8 mouse cellular contexts compared by ENCODE assay signal in genomic region chr4:120032984-120033355, GRCm38 (mm10). TPM values are rescaled to one million over a fixed set of nuclear protein-coding genes. Genes with fewer than 3 reads are reported as not detected.
A peak's percentile ranks its signal among the peaks of the same experiment; 100 is the strongest.
DNase-seq lines count a peak whose midpoint lies in the region; ATAC-seq and TF ChIP-seq lines count a peak whose summit lies in the region.

No protein-coding gene starts in this region.

- H3K9ac ChIP-seq in lung, embryonic 14.5 days, result peak overlapping the region; percentile 62
- H3K9ac ChIP-seq in embryonic facial prominence, embryonic 15.5 days, result peak overlapping the region; percentile 42
- H3K9ac ChIP-seq in intestine, embryonic 16.5 days (ENCODE audit: low read depth, low read length), result peak overlapping the region; percentile 64
- H3K9ac ChIP-seq in midbrain, embryonic 15.5 days, result peak overlapping the region; percentile 59

- no peak for TF ChIP-seq CTCF in lung, embryonic 14.5 days (IDR thresholded peaks at IDR 0.05; ENCODE audit: low read depth)

- no peaks in the 10 kb centered on the region for H3K4me1 ChIP-seq in lung, embryonic 14.5 days (ENCODE audit: insufficient read depth)
- peaks cover 21% of the 10 kb centered on the region for H3K4me1 ChIP-seq in embryonic facial prominence, embryonic 15.5 days
- H3K4me1 ChIP-seq in intestine, embryonic 16.5 days (ENCODE audit: control insufficient read depth, insufficient read depth, low read length), result no peaks in the 10 kb centered on the region
- H3K4me1 ChIP-seq in midbrain, embryonic 15.5 days, result peaks cover 12% of the 10 kb centered on the region

- peak; percentile 43 for DNase-seq in cerebellum, adult 11-12 months
- DNase-seq in cerebellum, adult 18-20 months, result no peak
- no peak for DNase-seq in lung, embryonic 14.5 days
- no peak for DNase-seq in lung, postnatal 36 days
- no peak for DNase-seq in urinary bladder, postnatal 36 days (ENCODE audit: low spot score in 2 of 2)

- ATAC-seq in lung, embryonic 14.5 days (ENCODE audit: insufficient read depth), result peak; percentile 26
- no peak for ATAC-seq in embryonic facial prominence, embryonic 15.5 days (ENCODE audit: insufficient number of reproducible peaks, low FRiP score, low TSS enrichment, low read depth)
- peak; percentile 50 for ATAC-seq in intestine, embryonic 16.5 days
- ATAC-seq in midbrain, embryonic 15.5 days (replicated peaks), result peak; percentile 70

- H3K27ac ChIP-seq in lung, embryonic 14.5 days (ENCODE audit: low read depth), result no peak overlapping the region
- no peak overlapping the region for H3K27ac ChIP-seq in embryonic facial prominence, embryonic 15.5 days (replicated peaks)
- no peak overlapping the region for H3K27ac ChIP-seq in intestine, embryonic 16.5 days (ENCODE audit: low read length)
- H3K27ac ChIP-seq in midbrain, embryonic 15.5 days, result peak overlapping the region; percentile 24

- 1% methylated on average over 38 of the region's 38 CpGs for WGBS in lung, embryonic 14.5 days
- WGBS in embryonic facial prominence, embryonic 15.5 days, result under 1% methylated on average over 38 of the region's 38 CpGs
- under 1% methylated on average over 38 of the region's 38 CpGs for WGBS in intestine, embryonic 16.5 days
- WGBS in midbrain, embryonic 15.5 days, result under 1% methylated on average over 38 of the region's 38 CpGs

- no peaks in the 10 kb centered on the region for H3K9me3 ChIP-seq in lung, embryonic 14.5 days (ENCODE audit: low read depth, low read length)
- H3K9me3 ChIP-seq in embryonic facial prominence, embryonic 15.5 days (replicated peaks), result no peaks in the 10 kb centered on the region
- no peaks in the 10 kb centered on the region for H3K9me3 ChIP-seq in intestine, embryonic 16.5 days (ENCODE audit: control insufficient read depth, low read length)
- no peaks in the 10 kb centered on the region for H3K9me3 ChIP-seq in midbrain, embryonic 15.5 days

- no peaks in the 10 kb centered on the region for H3K36me3 ChIP-seq in lung, embryonic 14.5 days (ENCODE audit: insufficient read depth)
- no peaks in the 10 kb centered on the region for H3K36me3 ChIP-seq in embryonic facial prominence, embryonic 15.5 days
- no peaks in the 10 kb centered on the region for H3K36me3 ChIP-seq in intestine, embryonic 16.5 days (ENCODE audit: control insufficient read depth, insufficient read depth, low read length)
- no peaks in the 10 kb centered on the region for H3K36me3 ChIP-seq in midbrain, embryonic 15.5 days (replicated peaks)

- peak overlapping the region; percentile 99 for H3K4me2 ChIP-seq in lung, embryonic 14.5 days
- peak overlapping the region; percentile 96 for H3K4me2 ChIP-seq in embryonic facial prominence, embryonic 15.5 days (replicated peaks)
- peak overlapping the region; percentile 91 for H3K4me2 ChIP-seq in intestine, embryonic 16.5 days (ENCODE audit: low read depth, low read length)
- peak overlapping the region; percentile 80 for H3K4me2 ChIP-seq in midbrain, embryonic 15.5 days

- peak overlapping the region; percentile 60 for H3K4me3 ChIP-seq in lung, embryonic 14.5 days (ENCODE audit: low read depth, low read length)
- peak overlapping the region; percentile 61 for H3K4me3 ChIP-seq in embryonic facial prominence, embryonic 15.5 days (replicated peaks)
- peak overlapping the region; percentile 60 for H3K4me3 ChIP-seq in intestine, embryonic 16.5 days (ENCODE audit: low read length)
- H3K4me3 ChIP-seq in midbrain, embryonic 15.5 days, result peak overlapping the region; percentile 64

- H3K27me3 ChIP-seq in lung, embryonic 14.5 days (ENCODE audit: insufficient read depth, low read length), result peaks cover 21% of the 10 kb centered on the region
- peaks cover 57% of the 10 kb centered on the region for H3K27me3 ChIP-seq in embryonic facial prominence, embryonic 15.5 days
- H3K27me3 ChIP-seq in intestine, embryonic 16.5 days (replicated peaks; ENCODE audit: control insufficient read depth, insufficient read depth, low read length), result peaks cover 40% of the 10 kb centered on the region
- H3K27me3 ChIP-seq in midbrain, embryonic 15.5 days (replicated peaks), result peaks cover 30% of the 10 kb centered on the region

RNA-seq across cellular contexts. Expression of gene AL607142.1, which starts 31.8 kb away (rescaled TPM):
- polyA plus RNA-seq in lung, embryonic 14.5 days (2014; fragmentation: Nextera tagmentation; extraction: Ambion mirVana), result not detected in 2 replicates
- polyA plus RNA-seq in embryonic facial prominence, embryonic 15.5 days (2015; fragmentation: Nextera tagmentation; extraction: Ambion mirVana), result not detected in 2 replicates
- not detected in 2 replicates for polyA plus RNA-seq in intestine, embryonic 16.5 days (2015; fragmentation: Nextera tagmentation; extraction: Ambion mirVana)
- not detected in 2 replicates for polyA plus RNA-seq in midbrain, embryonic 15.5 days (2015; fragmentation: Nextera tagmentation; extraction: Ambion mirVana)
